Mouse (Mus musculus) C3H10T1/2 (cell line): ENCODE data around the gene Tead4. TPM values are rescaled to one million over a fixed set of nuclear protein-coding genes. Genes with fewer than 3 reads are reported as not detected.

Experiments
- polyA plus RNA-seq, 2 experiments: library from polyadenylated mRNA; unstranded; fragments of >200 nt; fragmentation: generic; extraction: Trizol; gene quantifications; one replicate each; pipeline ENCODE4 v1.2.1; 2012; ENCODE audit warnings: missing spikeins in 2 of 2

Tead4 gene
- 1 to 10 TPM; 1.3 to 8.9 TPM for polyA plus RNA-seq

DNA sequence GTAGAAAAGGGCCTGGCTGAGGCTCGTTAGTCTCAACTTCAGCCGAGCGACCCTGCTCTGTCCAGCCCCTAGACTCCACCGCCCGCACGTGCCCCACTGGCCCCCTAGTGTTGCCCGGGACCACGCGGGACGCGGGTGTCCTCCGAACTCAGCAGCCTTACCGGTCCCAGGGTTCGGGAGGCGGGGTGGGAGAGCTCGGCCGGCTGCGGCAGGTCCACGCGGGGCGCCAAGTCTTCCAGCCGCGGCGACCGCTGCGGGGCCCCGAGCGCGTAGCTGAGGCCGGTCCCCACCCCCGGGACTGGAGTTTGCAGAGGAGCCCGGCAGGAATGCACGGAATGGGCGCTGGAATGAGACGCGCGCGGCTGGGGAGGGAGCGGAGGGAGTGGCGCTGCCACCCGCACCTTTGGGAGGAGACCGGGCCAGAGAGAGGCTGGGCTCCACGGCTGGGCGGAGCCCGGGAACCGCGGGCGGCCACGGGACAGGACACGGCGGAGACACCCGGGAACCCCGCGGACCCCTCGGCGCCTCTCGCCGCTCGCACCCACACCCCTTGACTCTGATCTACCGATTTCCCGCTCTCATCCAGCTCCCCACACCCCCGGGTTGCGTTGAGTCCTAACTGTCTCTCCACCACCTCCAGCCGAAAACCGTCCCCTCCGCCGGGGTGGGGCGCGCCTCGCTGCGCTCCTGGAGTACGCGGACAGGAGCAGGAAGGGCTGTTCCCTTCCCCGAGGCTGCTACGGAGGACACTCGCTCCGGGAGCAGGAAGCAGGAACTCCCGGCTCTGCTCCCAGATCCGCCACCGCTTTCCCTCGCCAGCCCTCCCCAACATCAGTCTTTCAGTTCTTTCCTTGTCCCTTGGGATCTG, at the start of gene Tead4:
Tead4 (minus strand) TSS at position 690 of the 868 bp plus-strand sequence.

Other genes with a start within 250 kb of the Tead4 start
- gene Tspan9, start 157.2 kb downstream of the Tead4 start, polyA plus RNA-seq = 10 to 100 TPM; 26.6 to 61.3 TPM
- gene Tulp3, start 55.0 kb upstream of the Tead4 start, polyA plus RNA-seq = 10 to 100 TPM; 15.3 to 35.1 TPM
- gene Rhno1, start 62.1 kb upstream of the Tead4 start, polyA plus RNA-seq = 10 to 100 TPM; 38.5 to 42.2 TPM
- 10 to 100 TPM; 26.2 to 39.5 TPM for gene Foxm1, start 62.1 kb upstream of the Tead4 start, polyA plus RNA-seq
- gene Tex52, start 74.6 kb upstream of the Tead4 start, polyA plus RNA-seq = under 1 TPM; 0.02 to 0.08 TPM
- not detected for gene Gm44596, start 74.7 kb upstream of the Tead4 start, polyA plus RNA-seq
- under 1 TPM; 0.04 to 0.37 TPM for gene Nrip2, start 98.5 kb upstream of the Tead4 start, polyA plus RNA-seq
- gene Itfg2, start 124.1 kb upstream of the Tead4 start, polyA plus RNA-seq = 10 to 100 TPM; 12.5 to 27.9 TPM
- 100 to 1,000 TPM; 126 to 267 TPM for gene Fkbp4, start 137.9 kb upstream of the Tead4 start, polyA plus RNA-seq
- gene Pzp, start 225.9 kb upstream of the Tead4 start, polyA plus RNA-seq = not detected